Mouse (Mus musculus): ENCODE measurements around the gene Hyls1. TPM values are rescaled to one million over a fixed set of nuclear protein-coding genes. Genes with fewer than 3 reads are reported as not detected.
A peak's percentile ranks its signal among the peaks of the same experiment; 100 is the strongest.
"Not testable (repeated sequence)": the region's sequence is repeated elsewhere in the genome, so short reads cannot be mapped to it uniquely, and the experiment has no call there.

Gene Hyls1
- total RNA-seq (2021), result 10 to 100 TPM; 14.8 to 15.3 TPM
- long read RNA-seq, transcript Hyls1-201 (4 exons, 1,973 nt), result major isoform, 7 of 7 reads
- long read RNA-seq, partial matches to known transcripts, result 0 of 7 reads
- long read RNA-seq, other reads (novel, unspliced or antisense), result 0 of 7 reads

DNA sequence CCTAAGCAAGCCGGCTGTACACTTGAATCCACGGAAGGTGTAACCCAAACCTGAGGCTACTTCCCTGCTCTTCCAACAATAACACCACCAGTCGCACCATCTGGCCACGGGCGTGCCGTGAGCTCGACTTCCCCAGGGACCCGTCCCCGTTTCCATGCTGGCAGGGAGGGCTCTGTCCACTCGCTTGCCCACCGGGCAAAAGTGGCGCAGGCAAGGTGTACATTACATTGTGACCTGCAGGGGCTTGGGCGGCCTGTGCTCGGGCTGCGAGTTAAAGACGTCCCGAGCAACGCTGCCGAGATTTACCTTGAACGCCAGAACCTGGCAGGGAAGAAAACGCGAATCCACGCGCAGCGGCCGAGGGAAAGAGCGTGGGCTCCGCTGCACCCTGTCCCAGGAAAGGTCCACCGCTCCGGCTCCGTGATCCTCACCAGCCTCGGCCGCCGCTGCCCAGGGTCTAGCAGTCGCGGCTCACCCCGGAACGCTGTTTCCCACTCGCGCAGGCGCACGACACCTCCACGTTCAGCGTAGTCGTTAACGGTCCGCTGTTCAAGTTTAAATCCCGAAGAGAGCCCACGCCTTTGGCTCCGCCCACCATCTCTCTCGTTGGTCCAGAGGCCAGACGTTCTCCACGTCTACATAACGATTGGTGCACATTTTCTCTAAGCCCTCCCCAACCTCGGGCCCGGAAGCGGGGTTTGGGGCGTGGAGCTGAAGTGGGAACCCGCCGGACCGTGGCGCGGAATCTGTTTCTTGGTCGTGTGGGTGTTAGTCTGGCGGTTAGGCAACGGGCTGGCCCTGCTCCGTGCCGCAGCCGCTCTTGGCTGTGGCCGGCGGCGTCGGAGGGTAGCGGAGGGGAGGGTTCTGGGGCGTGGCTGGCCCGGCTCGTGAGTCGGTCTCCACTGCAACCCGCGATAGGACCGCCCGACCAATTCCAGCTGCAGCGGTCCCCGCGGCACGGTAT, at the start of gene Hyls1, which contains the start of gene Pate2:
Hyls1 (minus strand) TSS at position 828 of the 964 bp plus-strand sequence.
Pate2 (plus strand) TSS at position 714 of the 964 bp plus-strand sequence.
- DNase-seq (ENCODE audit: low spot score in 2 of 2), result peak; percentile 90 to 96

DNA sequence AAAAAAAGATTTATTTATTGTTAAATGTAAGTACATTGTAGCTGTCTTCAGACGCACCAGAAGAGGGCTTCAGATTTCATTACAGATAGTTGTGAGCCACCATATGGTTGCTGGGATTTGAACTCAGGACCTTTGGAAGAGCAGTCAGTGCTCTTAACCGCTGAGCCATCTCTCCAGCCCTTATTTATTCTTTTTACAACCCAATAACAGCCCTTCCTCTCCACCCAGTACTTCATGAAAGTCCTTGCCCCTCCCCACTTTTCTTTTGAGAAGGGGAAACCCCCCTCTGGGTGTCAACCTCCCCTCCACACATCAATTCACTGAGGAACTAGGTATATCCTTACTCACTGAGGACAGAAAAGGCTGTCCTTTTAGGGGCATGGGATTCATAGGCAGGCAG, 46.6 kb upstream of the Hyls1 start:
- DNase-seq (ENCODE audit: low spot score in 2 of 2), result not testable (repeated sequence)

DNA sequence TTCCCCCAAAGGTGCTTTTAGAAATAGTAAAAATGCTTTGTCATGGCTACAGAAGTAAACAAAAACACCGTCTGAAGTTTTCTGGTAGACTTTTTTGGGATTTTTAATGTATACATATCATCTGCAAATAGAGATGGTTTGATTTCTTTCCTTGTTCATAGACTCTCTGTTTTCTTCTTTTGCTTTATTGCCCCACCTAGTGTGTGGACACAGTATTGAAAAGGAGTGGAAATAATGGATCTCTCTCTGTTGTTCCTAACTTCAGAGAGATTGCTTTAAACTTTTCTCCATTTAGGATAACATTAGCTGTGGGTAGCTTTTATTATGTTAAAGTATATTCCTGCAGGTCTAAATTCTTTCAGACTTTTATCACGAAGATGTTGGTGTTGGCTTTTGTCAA, 43.8 kb upstream of the Hyls1 start:
- DNase-seq (ENCODE audit: low spot score in 2 of 2), result no peak

DNA sequence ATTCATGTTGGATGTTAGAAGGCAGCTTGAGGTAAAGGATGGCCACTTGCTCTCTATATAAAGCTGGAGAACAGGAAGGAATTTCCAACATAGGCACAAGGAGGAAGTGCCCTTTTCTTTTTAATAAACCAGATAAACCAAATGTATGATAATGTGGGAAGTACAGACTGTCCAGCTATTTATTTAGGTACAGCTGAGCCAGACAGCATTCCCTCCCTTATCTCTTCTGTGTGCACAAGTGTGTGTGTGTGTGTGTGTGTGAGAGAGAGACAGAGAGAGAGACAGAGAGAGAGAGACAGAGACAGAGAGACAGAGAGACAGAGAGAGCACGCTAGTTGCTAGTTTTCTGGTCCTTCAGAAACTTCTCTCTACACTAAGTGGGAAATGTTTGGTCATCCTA, 41.6 kb upstream of the Hyls1 start, which contains the start of gene Pate4:
Pate4 (minus strand) TSS at position 101 of the 400 bp plus-strand sequence.
- no peak for DNase-seq (ENCODE audit: low spot score in 2 of 2)

DNA sequence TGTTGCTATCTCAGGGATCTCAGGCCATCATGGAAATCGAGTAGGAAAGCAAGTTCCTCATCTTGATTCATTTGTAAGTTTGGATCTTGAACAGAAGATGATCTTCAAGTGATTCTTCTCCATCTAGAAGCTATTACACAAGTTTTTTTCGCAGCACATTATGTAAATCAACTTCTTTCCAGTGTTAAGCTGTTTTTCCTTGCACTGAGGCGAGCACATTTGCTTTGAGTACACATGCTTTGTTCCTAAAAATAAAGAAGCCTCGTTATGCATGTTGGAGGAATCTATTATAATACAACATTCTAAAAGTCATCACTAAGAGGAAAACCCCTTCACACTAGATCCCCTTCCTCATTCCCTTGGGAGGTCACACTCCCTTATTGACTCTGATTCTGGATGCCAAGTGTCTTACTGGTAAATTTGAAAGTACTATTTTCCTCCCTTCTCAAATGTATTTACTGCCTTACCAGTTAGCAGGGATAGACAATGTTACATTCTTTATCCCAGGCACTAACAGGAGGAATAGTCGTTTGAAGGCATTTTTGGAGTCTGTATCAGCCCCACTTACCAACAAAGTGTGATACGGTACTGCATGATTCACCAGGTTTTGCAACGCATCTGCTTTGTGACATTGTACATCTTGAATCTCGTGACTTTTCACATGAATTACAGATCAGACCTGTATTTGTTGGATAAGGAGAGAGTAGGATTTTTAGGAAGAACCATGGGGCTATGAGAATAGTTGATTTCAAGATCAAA, 37.6 kb upstream of the Hyls1 start:
- peak in 1 of 2 experiments; percentile 35 for DNase-seq (ENCODE audit: low spot score in 2 of 2)

DNA sequence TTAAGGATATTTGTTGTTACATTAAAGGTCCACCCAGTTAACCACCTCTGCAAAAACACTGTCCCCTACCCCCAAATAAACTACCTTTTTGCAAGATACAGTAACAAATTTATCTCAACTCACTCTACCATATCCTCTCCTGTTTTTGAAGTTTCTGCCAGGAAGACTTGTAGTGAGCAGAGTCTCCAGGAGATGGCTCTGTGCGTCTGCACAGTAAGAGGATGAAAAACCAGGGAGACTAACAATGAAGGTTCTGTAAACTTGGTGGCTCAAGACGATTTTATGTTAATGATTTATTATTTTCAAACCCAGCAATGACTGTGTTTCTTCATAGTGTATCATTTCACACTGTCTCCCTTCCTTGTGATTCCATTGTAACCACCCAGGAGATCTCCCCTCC, 22.7 kb upstream of the Hyls1 start:
- peak; percentile 28 to 64 for DNase-seq (ENCODE audit: low spot score in 2 of 2)

DNA sequence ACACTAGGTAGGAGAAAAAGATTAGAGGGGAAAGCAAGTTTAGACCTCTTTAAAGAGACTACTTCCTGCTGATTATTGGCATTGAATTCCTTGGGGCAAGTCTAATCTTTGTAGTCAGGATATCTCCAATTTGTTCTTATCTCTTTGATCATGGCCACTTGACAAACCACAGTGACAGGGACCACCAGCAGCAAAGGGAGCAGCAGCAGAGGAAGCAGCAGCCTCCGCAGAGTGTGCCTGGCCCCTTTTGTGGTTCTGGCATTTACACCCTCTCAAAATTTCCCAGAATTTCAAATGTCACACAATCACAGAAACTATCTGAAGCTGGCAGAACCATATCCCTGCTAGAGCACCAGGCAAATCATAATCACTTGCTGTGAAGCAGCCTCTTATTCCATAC, 17.5 kb upstream of the Hyls1 start:
- DNase-seq (ENCODE audit: low spot score in 2 of 2), result no peak

DNA sequence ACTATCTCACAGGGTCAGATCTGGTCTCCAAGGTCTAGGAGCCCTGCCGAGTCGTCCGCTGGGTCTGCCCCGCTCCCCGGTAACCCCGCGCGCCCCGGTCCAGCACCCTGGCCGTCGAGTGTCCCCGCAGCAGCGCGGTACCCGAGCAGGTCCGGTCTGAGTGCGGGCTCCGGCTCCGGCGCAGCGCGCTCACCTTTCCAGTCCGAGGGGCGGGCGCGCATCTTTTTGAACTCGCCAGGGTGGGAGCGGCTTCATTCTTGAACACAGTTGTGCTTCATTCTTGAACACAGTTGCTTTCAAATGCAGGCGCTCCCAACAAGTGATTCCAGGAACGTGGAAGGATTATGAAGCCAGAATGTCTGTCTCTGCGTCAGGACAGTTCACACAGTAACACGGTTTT, 4.2 kb upstream of the Hyls1 start:
- DNase-seq (ENCODE audit: low spot score in 2 of 2), result no peak

DNA sequence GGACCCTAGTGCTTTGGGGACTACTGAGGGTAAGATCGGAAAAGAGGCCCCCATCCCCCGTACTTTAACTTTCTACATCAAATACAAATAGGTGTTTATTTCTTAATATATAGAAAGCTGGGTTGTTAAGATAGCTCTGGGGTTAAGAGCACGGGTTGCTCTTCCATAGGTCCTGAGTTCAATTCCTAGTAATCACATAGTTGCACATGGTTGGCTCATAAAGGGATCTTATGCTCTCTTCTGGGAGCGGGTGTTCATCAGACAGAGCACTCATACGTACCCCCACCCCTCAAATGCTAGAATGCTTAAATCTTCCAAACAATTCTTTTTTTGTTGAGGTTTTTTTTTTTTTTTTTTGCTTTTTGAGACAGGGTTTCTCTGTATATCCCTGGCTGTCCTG, 465 bp upstream of the Hyls1 start:
- no peak for DNase-seq (ENCODE audit: low spot score in 2 of 2)

DNA sequence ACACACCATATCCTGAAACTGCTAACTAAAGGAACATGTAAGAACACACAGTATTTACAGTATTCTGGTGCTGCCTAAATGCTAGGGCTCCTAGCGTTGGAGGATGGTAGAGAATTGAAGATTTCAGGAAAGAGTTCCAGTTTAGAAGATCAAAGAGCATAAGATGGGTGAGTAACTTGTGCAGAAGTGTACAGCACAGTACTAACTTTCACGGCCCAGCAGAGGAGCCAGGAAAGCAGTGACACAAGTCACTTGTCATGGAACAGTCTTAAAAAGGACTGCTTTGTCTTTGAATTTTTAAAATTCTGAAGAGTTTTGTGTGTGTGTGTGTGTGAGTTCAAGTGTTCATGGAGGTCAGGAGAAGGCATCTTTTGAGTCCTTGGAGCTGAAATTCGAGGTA, 2.2 kb downstream of the Hyls1 start:
- DNase-seq (ENCODE audit: low spot score in 2 of 2), result no peak

DNA sequence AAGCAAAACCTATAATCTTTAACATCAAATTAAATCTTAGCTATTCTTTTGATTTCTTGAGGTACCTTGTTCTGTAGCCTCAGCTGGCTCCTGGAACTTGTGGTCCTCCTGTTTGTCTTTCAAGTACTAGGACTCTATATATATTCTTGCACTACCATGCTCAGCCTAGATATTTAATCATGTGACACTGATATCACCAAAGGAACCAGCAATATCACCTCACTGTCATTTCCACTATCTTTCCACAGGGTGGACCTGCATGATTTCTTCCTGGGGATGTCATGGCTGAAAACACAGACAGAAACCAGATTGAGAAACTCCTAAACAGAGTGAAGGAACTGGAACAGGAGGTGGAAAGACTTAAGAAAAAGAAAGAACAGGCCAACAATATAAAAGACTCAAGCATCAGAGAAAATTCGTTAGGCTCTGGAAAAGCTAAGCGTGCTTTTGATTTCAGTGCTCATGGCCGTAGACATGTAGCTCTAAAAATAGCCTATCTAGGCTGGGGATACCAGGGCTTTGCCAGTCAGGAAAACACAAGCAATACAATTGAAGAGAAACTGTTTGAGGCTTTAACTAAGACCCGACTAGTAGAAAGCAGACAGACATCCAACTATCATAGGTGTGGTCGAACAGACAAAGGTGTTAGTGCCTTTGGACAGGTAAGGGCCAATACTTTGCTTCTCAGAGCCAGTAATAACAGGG, 5.5 kb downstream of the Hyls1 start:
- DNase-seq (ENCODE audit: low spot score in 2 of 2), result no peak

DNA sequence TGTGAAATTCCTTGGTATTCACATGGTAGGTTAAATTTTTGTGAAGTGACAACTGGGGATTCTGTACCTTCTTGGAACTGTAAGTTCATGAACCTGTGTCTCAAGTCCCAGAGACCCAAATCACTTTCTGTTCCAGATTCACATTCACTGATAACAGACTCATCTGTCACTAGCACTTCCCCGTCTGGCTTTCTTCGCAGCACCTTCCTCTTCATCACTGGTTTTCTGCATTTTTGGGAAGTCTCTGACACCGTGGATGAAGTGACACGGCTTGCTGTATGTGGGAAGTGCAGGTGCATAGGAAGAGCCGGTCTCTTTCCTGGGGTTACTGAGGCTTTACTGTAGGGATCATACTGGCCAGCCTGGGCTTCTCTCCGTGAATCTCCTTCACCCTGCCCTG, 8.6 kb downstream of the Hyls1 start:
- DNase-seq (ENCODE audit: low spot score in 2 of 2), result no peak

DNA sequence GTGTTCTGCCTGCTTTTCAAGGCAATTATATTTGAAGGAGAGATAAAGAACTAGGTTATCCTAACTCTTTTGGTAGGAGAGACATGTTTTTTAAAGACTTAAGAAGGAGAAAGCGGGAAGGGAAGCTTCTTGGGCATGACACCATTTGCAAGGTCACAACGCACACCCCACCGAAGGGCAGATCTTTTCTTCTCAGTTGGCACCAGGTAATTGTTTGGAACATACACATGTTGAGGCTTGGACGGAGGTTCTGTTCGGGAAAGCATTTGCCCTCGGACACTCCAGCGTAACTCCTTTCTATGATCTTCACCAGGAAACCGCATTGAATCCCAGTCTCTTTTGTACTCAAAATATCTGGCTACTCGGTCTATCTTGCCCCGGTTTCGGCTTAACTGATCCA, 9.1 kb downstream of the Hyls1 start:
- no peak for DNase-seq (ENCODE audit: low spot score in 2 of 2)

DNA sequence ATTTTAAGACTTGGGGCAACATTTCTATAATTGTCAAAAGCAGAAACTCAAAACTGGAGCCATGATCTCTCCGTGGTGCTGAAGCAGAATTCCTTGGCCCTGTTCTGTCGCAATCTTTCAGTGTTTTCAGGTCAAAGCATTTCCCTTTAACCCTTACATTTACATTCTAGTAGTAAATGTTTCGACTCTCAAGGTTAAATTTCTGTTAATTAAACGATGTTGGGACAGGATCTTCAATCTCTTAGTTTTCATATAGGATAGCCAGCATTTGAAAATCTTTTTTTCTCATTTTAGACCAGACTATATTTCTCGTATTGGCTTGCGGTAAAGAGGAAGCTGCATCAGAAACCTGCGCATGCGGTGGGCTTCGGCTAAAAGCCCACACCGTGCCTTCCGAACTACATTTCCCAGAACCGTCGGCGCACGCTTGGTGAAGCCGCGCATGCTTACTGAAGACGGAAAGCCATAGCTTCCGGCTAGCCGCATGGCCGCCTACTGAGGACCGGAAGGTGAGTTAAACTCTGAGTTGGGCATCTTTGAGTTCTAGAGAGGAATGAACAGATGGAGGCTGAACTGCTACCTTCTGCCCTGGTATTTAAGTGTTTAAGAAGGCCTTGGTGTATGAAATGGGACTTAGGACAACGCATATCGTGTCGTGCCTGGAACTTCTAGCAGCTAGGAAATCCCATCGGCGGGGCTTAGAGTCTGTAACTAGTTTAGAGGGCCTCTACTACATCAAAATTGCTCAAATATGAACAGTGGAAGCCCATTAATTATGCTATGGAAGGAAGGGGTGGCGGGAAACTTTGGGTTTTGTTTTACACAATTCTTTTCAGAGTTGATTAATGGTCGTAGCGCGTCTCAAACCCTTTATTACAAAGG, 10.9 kb downstream of the Hyls1 start:
- DNase-seq (ENCODE audit: low spot score in 2 of 2), result peak; percentile 79 to 93

DNA sequence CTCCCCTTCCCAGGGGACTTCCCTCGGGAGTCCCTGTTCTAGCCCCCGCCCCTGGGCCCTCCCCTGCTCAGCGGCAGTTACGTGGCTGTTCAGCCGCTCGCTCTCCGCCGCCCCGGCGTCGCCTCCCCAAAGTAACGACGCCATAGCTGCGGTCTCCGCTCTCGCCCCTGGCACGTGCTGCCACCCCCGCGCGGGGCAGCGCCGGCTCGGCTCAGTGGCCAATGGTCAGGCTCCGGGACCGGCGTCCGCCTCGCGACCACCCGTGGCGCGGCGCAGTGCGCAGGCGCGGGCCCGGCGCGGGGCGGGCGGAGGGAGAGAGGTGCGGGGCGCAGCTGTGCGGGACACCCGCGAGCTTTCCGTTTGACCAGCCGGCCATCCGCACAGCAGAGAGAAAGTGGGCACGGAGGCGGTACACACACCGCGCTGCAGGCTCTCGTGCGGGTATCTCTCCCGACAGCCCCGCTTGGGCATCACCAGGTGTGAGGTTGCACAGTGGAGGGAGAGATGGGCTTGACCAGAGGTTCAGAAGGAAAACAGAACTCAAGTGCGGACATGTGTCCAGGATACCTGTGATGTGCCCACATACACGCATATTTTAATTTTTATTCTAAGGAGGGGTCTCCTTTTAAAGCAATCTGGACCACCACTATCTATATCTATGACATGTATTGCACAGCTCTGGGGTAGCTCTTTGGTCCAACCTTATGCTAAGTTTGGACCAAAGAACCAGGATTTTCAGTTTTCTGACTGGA, 11.8 kb downstream of the Hyls1 start, which contains the start of the genes Ddx25 and Pus3:
Ddx25 (minus strand) TSS at position 272 of the 752 bp plus-strand sequence.
Pus3 (plus strand) TSS at position 339 of the 752 bp plus-strand sequence.
- DNase-seq (ENCODE audit: low spot score in 2 of 2), result peak; percentile 66 to 71

DNA sequence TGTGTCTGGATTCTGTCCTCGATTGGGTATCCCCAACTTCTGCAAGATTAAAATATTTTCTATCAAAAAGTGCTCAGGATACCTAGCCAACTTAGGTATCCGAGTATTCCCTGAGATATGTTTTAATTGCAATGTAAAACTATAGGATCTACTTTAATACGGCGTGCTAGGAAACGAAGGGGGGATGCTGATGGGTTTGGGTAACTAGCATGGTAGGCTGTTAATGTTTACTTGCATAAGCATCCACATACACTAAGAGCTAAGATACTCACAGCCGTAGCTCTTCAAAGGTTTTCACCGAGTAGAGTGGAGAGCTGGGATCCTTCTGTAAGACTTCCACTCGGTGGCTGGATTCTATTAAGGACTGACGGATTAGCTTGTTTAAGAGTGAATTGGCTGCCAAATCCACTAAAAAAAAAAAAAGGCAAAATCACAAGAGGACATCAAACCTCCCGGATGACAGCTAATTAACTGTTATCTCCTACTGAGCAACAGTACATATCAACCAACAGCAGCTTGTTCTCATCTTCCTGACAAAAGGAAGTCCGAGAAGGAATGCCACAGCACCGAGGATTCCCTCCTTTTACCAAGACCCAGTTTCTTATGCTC, 13.6 kb downstream of the Hyls1 start:
- DNase-seq (ENCODE audit: low spot score in 2 of 2), result no peak

DNA sequence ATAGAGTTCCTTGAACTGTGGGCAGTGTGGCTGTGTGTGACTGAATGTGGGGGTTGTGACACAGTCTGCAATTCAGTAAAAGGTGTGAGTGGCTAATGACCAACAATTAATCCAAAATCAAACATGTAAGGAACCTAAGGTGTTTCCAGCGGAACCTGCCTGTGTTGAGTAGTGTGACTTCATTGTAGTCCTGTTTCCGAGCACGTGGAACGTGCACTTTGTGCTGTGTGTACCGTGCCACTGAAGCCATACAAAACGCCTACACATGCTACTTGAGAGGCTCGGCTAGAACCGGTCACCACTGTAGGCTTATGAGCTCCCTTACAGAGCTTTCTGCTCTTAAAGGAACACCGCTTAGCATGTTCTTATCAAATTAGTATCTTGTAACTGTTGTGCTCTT, 21.7 kb downstream of the Hyls1 start:
- no peak for DNase-seq (ENCODE audit: low spot score in 2 of 2)

DNA sequence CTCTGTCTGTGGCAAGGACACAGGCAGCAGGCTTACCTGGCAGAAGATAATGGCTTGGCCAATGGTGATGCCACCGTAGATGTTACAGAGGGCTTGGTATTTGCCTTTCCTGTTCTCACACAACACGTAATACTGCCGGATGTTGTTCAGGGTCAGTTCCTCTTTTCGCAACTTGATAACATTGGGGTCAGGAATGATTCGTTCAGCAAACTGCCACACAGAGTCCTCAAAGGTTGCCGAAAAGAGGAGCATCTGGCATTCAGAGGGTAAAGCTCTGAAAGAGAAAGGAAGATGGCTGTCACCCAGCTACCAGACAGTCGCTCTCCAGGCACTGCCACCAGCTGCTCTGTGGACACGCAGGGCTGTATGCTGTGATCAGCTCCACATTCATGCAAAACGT, 23.5 kb downstream of the Hyls1 start:
- DNase-seq (ENCODE audit: low spot score in 2 of 2), result no peak

DNA sequence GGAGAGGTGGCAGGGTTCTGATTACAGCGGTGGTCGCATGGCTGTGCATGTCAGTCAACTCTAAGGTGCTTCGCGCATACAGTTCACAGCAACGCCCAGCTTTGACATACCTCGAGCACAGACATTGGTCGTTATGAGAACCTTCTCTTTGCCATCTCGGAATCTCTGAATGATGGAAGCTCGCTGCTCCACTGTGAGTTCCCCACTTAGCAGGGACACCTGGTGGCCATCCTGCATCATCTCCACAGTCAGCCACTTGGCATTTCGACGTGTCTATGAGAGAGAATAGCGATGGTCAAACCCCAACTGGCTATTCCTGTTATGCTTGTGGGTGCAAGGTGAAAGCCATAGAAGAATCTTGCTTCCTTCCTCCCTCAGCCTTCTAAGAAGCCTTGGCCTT, 24.5 kb downstream of the Hyls1 start:
- no peak for DNase-seq (ENCODE audit: low spot score in 2 of 2)
